Mouse (Mus musculus) MEL (cell line): ENCODE measurements around the gene Lrrc56. TPM values are rescaled to one million over a fixed set of nuclear protein-coding genes. Genes with fewer than 3 reads are reported as not detected.
A peak's percentile ranks its signal among the peaks of the same experiment; 100 is the strongest.

ENCODE experiments used
- DNase-seq: peaks from one replicate; pipeline ENCODE4 v3.0.0; 2011; ENCODE audit warnings: low read depth, low spot score
- H3K27ac ChIP-seq: 2 replicates; pipeline ENCODE4 v1.5.1; 2012; ENCODE audit warnings: low read depth, mild to moderate bottlenecking, control low read depth, low read length, moderate library complexity; ENCODE audit not compliant: control insufficient read depth
- H3K27me3 ChIP-seq, 2 experiments: fragments of 150-350 bp in 1 of 2; sonication (generic) in 1 of 2; 2 replicates each; pipeline ENCODE4 v1.6.1; 2012; ENCODE audit warnings: low read length in 2 of 2, mild to moderate bottlenecking in 2 of 2, improper control_type of control experiment in 1 of 2, moderate library complexity in 1 of 2; ENCODE audit not compliant: insufficient read depth in 2 of 2, control insufficient read depth in 1 of 2
- H3K36me3 ChIP-seq, 2 experiments: 2 replicates each; pipeline ENCODE4 v1.6.1; 2012 to 2014; ENCODE audit warnings: low read length in 2 of 2, improper control_type of control experiment in 1 of 2, inconsistent platforms in 1 of 2, mild to moderate bottlenecking in 1 of 2; ENCODE audit not compliant: insufficient read depth in 2 of 2, control insufficient read depth in 1 of 2
- H3K4me1 ChIP-seq, 2 experiments: fragments of 150-350 bp in 1 of 2; sonication (generic) in 1 of 2; 2 replicates each; pipeline ENCODE4 v1.6.1; 2012; ENCODE audit warnings: low read length in 2 of 2, improper control_type of control experiment in 1 of 2, mild to moderate bottlenecking in 1 of 2; ENCODE audit not compliant: insufficient read depth in 2 of 2, control insufficient read depth in 1 of 2
- H3K4me3 ChIP-seq, 2 experiments: fragments of 150-350 bp in 1 of 2; sonication (generic) in 1 of 2; 2 replicates each; pipeline ENCODE4 v1.5.1; 2012; ENCODE audit warnings: low read depth in 2 of 2, low read length in 2 of 2, mild to moderate bottlenecking in 2 of 2, moderate library complexity in 2 of 2, control low read depth in 1 of 2, improper control_type of control experiment in 1 of 2; ENCODE audit not compliant: control insufficient read depth in 1 of 2, insufficient read depth in 1 of 2
- H3K79me2 ChIP-seq: 2 replicates; pipeline ENCODE4 v1.6.1; 2012; ENCODE audit warnings: mild to moderate bottlenecking, low read length, moderate library complexity; ENCODE audit not compliant: control insufficient read depth, poor library complexity, insufficient read depth
- H3K9ac ChIP-seq: 2 replicates; pipeline ENCODE4 v1.6.1; 2012; ENCODE audit warnings: low read depth, mild to moderate bottlenecking, control low read depth, low read length, moderate library complexity; ENCODE audit not compliant: control insufficient read depth, poor library complexity, severe bottlenecking
- H3K9me3 ChIP-seq: fragments of 150-350 bp; sonication (generic); replicated peaks from 2 replicates; pipeline ENCODE4 v1.6.1; 2012; ENCODE audit warnings: mild to moderate bottlenecking, low read length, improper control_type of control experiment, moderate library complexity; ENCODE audit not compliant: insufficient read depth
- BHLHE40 ChIP-seq: IDR thresholded peaks from 2 replicates; pipeline ENCODE4 v1.6.1; 2012; ENCODE audit warnings: low read depth, mild to moderate bottlenecking, inconsistent platforms, low read length, improper control_type of control experiment, borderline replicate concordance
- CHD1 ChIP-seq: IDR thresholded peaks from 2 replicates; pipeline ENCODE4 v1.6.1; 2012; ENCODE audit warnings: low read depth, mild to moderate bottlenecking, inconsistent platforms, low read length, improper control_type of control experiment
- CHD2 ChIP-seq: IDR thresholded peaks from 2 replicates; pipeline ENCODE4 v1.6.1; 2011; ENCODE audit warnings: low read length, improper control_type of control experiment
- CTCF ChIP-seq, 3 experiments: IDR thresholded peaks in 2 of 3; conservative IDR thresholded peaks in 1 of 3; 2 replicates each; pipeline ENCODE4 v1.5.1; 2011 to 2012; ENCODE audit warnings: low read length in 3 of 3, low read depth in 2 of 3, mild to moderate bottlenecking in 2 of 3, improper control_type of control experiment in 1 of 3, inconsistent platforms in 1 of 3, mixed read lengths in 1 of 3, moderate library complexity in 1 of 3; ENCODE audit not compliant: control insufficient read depth in 1 of 3, insufficient read depth in 1 of 3, poor library complexity in 1 of 3, severe bottlenecking in 1 of 3
- E2F4 ChIP-seq: IDR thresholded peaks from 2 replicates; pipeline ENCODE4 v1.6.1; 2011; ENCODE audit warnings: low read depth, low read length, improper control_type of control experiment, borderline replicate concordance
- EP300 ChIP-seq, 2 experiments: IDR thresholded peaks; 2 replicates each; pipeline ENCODE4 v1.6.1; 2011; ENCODE audit warnings: improper control_type of control experiment in 2 of 2, low read length in 2 of 2, low read depth in 1 of 2, mild to moderate bottlenecking in 1 of 2
- ETS1 ChIP-seq: IDR thresholded peaks from 2 replicates; pipeline ENCODE4 v1.6.1; 2012; ENCODE audit warnings: low read depth, mild to moderate bottlenecking, inconsistent platforms, low read length, improper control_type of control experiment, moderate library complexity
- GATA1 ChIP-seq: IDR thresholded peaks from 2 replicates; pipeline ENCODE4 v1.6.1; 2011; ENCODE audit warnings: low read depth, low read length, improper control_type of control experiment
- HCFC1 ChIP-seq: IDR thresholded peaks from 2 replicates; pipeline ENCODE4 v1.6.1; 2012; ENCODE audit warnings: low read depth, mild to moderate bottlenecking, inconsistent platforms, low read length, improper control_type of control experiment, moderate library complexity
- JUND ChIP-seq: IDR thresholded peaks from 2 replicates; pipeline ENCODE4 v1.6.1; 2011; ENCODE audit warnings: low read depth, mild to moderate bottlenecking, improper control_type of control experiment, low read length
- KAT2A ChIP-seq: conservative IDR thresholded peaks from 2 replicates; pipeline ENCODE4 v1.6.1; 2012; ENCODE audit warnings: low read depth, low read length, improper control_type of control experiment, inconsistent platforms
- MAX ChIP-seq: IDR thresholded peaks from 2 replicates; pipeline ENCODE4 v1.6.1; 2011; ENCODE audit warnings: low read length, improper control_type of control experiment
- MAZ ChIP-seq: IDR thresholded peaks from 2 replicates; pipeline ENCODE4 v1.6.1; 2012; ENCODE audit warnings: low read depth, mild to moderate bottlenecking, inconsistent platforms, low read length, improper control_type of control experiment
- MEF2A ChIP-seq: IDR thresholded peaks from 2 replicates; pipeline ENCODE4 v1.6.1; 2014; ENCODE audit warnings: low read depth, mild to moderate bottlenecking, inconsistent platforms, low read length, improper control_type of control experiment; ENCODE audit not compliant: poor library complexity, insufficient replicate concordance, severe bottlenecking; ENCODE audit errors: extremely low read depth
- MYC ChIP-seq: IDR thresholded peaks from 2 replicates; pipeline ENCODE4 v1.6.1; 2011; ENCODE audit warnings: low read depth, mild to moderate bottlenecking, low read length, improper control_type of control experiment, moderate library complexity
- NELFE ChIP-seq: IDR thresholded peaks from 2 replicates; pipeline ENCODE4 v1.6.1; 2011; ENCODE audit warnings: low read depth, low read length, improper control_type of control experiment
- NRF1 ChIP-seq: IDR thresholded peaks from 2 replicates; pipeline ENCODE4 v1.6.1; 2014; ENCODE audit warnings: low read depth, mild to moderate bottlenecking, inconsistent platforms, low read length, improper control_type of control experiment, moderate library complexity; ENCODE audit not compliant: poor library complexity, insufficient read depth, severe bottlenecking
- POLR2AphosphoS2 ChIP-seq: IDR thresholded peaks from 2 replicates; pipeline ENCODE4 v1.6.1; 2011; ENCODE audit warnings: low read length, improper control_type of control experiment
- POLR2AphosphoS5 ChIP-seq: IDR thresholded peaks from 2 replicates; pipeline ENCODE4 v1.6.1; 2012; ENCODE audit warnings: low read depth, borderline replicate concordance, mild to moderate bottlenecking, inconsistent platforms, low read length, moderate library complexity, mixed read lengths
- RCOR1 ChIP-seq: IDR thresholded peaks from 2 replicates; pipeline ENCODE4 v1.6.1; 2012; ENCODE audit warnings: low read depth, mild to moderate bottlenecking, inconsistent platforms, low read length, improper control_type of control experiment
- SIN3A ChIP-seq: IDR thresholded peaks from 2 replicates; pipeline ENCODE4 v1.6.1; 2012; ENCODE audit warnings: low read length, improper control_type of control experiment, inconsistent platforms
- TAL1 ChIP-seq: IDR thresholded peaks from 2 replicates; pipeline ENCODE4 v1.6.1; 2012; ENCODE audit warnings: mild to moderate bottlenecking, inconsistent platforms, low read length, moderate library complexity, mixed read lengths
- TBP ChIP-seq: IDR thresholded peaks from 2 replicates; pipeline ENCODE4 v1.8.0; 2011; ENCODE audit warnings: low read depth, low read length, improper control_type of control experiment
- ZC3H11A ChIP-seq: IDR thresholded peaks from 2 replicates; pipeline ENCODE4 v1.6.1; 2012; ENCODE audit warnings: low read depth, mild to moderate bottlenecking, inconsistent platforms, low read length, improper control_type of control experiment
- ZKSCAN1 ChIP-seq: IDR thresholded peaks from 2 replicates; pipeline ENCODE4 v1.6.1; 2012; ENCODE audit warnings: low read depth, mild to moderate bottlenecking, inconsistent platforms, low read length, improper control_type of control experiment, moderate library complexity
- ZMIZ1 ChIP-seq: IDR thresholded peaks from 2 replicates; pipeline ENCODE4 v1.6.1; 2012; ENCODE audit warnings: low read depth, mild to moderate bottlenecking, inconsistent platforms, low read length, improper control_type of control experiment, moderate library complexity
- ZNF384 ChIP-seq: IDR thresholded peaks from 2 replicates; pipeline ENCODE4 v1.6.1; 2012; ENCODE audit warnings: low read depth, mild to moderate bottlenecking, inconsistent platforms, low read length, improper control_type of control experiment
- polyA plus RNA-seq, 2 experiments: library from polyadenylated mRNA; stranded (reverse) in 1 of 2; unstranded in 1 of 2; fragments of >175 nt in 1 of 2; fragments of >200 nt in 1 of 2; gene quantifications; 2 replicates each; pipeline versions ENCODE4 v1.2.1 to v1.2.4; 2012; ENCODE audit warnings: low replicate concordance in 2 of 2, low read depth in 1 of 2; ENCODE audit not compliant: insufficient read length in 2 of 2, insufficient read depth in 1 of 2, missing spikeins in 1 of 2
- total RNA-seq: library from RNA; depleted of rRNA; stranded (reverse); fragments of 300-350 nt; gene quantifications from 2 replicates; pipeline ENCODE4 v1.2.3, GENCODE M21; 2012

Gene Lrrc56
- total and polyA plus RNA-seq, 3 experiments: 1.6 to 5.5 TPM; not detected in 1

- no peaks in the 10 kb centered on the region for H3K9me3 ChIP-seq
- no peak overlapping the region for H3K9ac ChIP-seq
- peak; percentile 32 for DNase-seq
- no peaks in the 10 kb centered on the region for H3K79me2 ChIP-seq
- no peak overlapping the region for H3K27ac ChIP-seq
- H3K36me3 ChIP-seq: peaks cover 4 to 18% of the 10 kb centered on the region in 2 experiments
- H3K27me3 ChIP-seq: no peaks in the 10 kb centered on the region
- H3K4me3 ChIP-seq: no peak overlapping the region
- TF ChIP-seq MAZ (no peak), HCFC1 (no peak), JUND (no peak), RCOR1 (peak; percentile 46; the same call in 1 of the 2 replicates), CTCF (IDR thresholded peaks at IDR 0.05 in 2 of 3, conservative IDR thresholded peaks at IDR 0.05 in 1 of 3; ENCODE audit: control insufficient read depth in 1 of 3, insufficient read depth in 1 of 3, low read depth in 2 of 3, low read length in 3 of 3, poor library complexity in 1 of 3, severe bottlenecking in 1 of 3) (no peak), MEF2A (no peak), NRF1 (no peak), E2F4 (no peak), GATA1 (peak; percentile 44; the same call in 1 of the 2 replicates), SIN3A (no peak), CHD2 (no peak), EP300 (IDR thresholded peaks at IDR 0.05; ENCODE audit: low read depth in 1 of 2, low read length in 2 of 2) (peak in 1 of 2 experiments; percentile 48; a peak in 1 of 4 replicates), CHD1 (no peak), ZKSCAN1 (no peak), POLR2AphosphoS5 (no peak), ZNF384 (no peak), TAL1 (no peak), KAT2A (no peak), POLR2AphosphoS2 (no peak), NELFE (no peak)
- TF ChIP-seq, all 39 proteins: peak for 3
- H3K4me1 ChIP-seq: peaks cover 24 to 30% of the 10 kb centered on the region in 2 experiments
Observed at GRCm38 (mm10) chr7:141147044-141147443, 46.9 kb upstream of the Lrrc56 start.

DNA sequence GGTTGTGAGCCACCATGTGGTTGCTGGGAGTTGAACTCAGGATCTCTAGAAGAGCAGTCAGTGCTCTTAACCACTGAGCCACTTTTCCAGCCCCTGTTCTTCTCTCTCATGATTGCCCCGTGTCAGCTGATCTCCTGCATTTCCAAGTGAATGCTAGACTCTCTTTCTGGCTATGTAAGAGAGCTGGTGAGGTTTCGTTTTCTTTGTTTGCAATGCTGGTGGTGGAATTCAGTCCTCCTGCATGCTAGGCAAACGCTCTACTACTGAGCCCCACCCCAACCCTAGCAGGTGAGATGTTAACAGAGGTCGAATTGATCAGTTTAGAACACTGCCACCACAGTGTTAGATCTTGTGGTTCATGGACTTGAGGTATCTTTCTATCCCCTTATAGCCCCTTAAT lies 45.3 kb upstream of the Lrrc56 start:
- Histone ChIP-seq H3K79me2 (no peaks in the 10 kb centered on the region), H3K4me3 (no peak overlapping the region), H3K36me3 (peaks cover 2 to 17% of the 10 kb centered on the region in 2 experiments; a peak in 3 of 4 replicates), H3K27ac (no peak overlapping the region), H3K9ac (no peak overlapping the region), H3K27me3 (no peaks in the 10 kb centered on the region), H3K9me3 (no peaks in the 10 kb centered on the region), H3K4me1 (peaks cover 18 to 21% of the 10 kb centered on the region in 2 experiments)
- TF ChIP-seq CHD1: no peak
- no peak for TF ChIP-seq MAX
- no peak for TF ChIP-seq BHLHE40
- TF ChIP-seq JUND: no peak
- no peak for TF ChIP-seq SIN3A
- TF ChIP-seq RCOR1: no peak
- TF ChIP-seq GATA1: no peak
- TF ChIP-seq ZMIZ1: no peak
- TF ChIP-seq TBP: no peak
- no peak for TF ChIP-seq POLR2AphosphoS2
- no peak for TF ChIP-seq MYC
- no peak for TF ChIP-seq ETS1
- TF ChIP-seq ZC3H11A: no peak
- no peak for DNase-seq
